Mouse (Mus musculus) bone marrow, adult 2 months (tissue): ENCODE measurements around the gene Chrm3.

Source experiments
- CTCF ChIP-seq: fragments of 200-500 bp; IDR thresholded peaks from 2 replicates; pipeline ENCODE4 v1.5.1; 2011; ENCODE audit warnings: low read length, control low read depth; ENCODE audit not compliant: control insufficient read depth, insufficient read depth
- POLR2A ChIP-seq: fragments of 200-500 bp; IDR thresholded peaks from 2 replicates; pipeline ENCODE4 v1.6.1; 2011; ENCODE audit warnings: low read depth, mild to moderate bottlenecking, control low read depth, low read length, borderline replicate concordance; ENCODE audit not compliant: control insufficient read depth

DNA sequence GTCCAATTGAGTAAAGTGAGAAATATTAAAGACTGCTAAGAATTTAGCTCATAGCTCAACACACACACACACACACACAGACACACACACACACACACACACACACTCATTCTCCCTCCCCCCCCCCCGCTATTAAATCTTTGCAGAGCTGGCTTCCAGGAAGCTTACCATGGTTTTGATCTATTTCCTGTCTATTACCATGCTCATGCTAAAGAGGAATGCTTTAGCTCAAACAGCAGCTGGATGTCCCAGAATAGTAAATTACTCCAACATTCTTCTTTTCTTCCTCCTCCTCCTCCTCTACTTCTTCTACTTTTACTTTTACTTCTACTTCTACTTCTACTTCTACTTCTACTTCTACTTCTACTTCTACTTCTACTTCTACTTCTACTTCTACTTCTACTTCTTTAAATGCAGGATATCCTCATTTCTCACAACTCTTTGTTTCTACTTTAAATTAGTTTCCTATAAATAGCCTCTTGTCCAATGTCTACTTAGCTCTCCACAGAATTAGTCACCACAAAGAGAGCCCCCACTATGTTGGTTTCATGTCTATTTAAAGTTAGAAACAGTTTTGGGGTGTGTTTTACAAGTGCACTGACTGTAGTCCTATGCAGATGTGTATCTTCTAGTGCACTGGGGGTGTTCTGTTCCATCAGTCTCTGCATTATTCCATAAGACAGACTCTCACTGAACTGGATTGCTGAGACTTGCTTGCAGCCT lies 150.0 kb downstream of the Chrm3 start:
- no peak for TF ChIP-seq POLR2A
- no peak for TF ChIP-seq CTCF
